Mouse (Mus musculus): ENCODE data around the gene Srprb.

DNA sequence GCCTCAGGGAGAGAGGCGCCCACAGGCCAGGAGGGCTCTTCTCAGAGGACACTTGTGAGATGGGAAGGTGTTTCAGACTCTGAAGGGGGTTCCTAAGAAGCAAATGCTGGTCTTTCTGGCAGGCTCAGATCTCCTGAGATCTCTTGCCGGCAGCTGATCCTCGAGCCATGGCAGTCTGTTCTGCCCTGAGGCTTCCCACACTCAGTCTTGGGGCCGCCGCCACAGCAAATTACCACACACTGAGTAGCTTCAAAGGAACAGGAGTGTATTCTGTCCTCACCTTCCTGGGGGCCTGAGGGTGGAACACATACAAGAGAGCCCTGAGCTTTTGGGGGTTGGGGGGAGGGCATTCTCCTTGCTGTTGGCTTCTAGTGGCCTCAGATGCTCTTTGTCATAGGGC is 56.6 kb downstream of the Srprb start:
- no peak for TF ChIP-seq CTCF (IDR thresholded peaks at IDR 0.05; ENCODE audit: borderline replicate concordance, insufficient read depth, low read length)
- no peak for TF ChIP-seq POLR2A (IDR thresholded peaks at IDR 0.05; ENCODE audit: low read depth, low read length)

Data from embryonic fibroblast, embryonic 13.5 days (primary cell).